Mouse (Mus musculus) liver, embryonic 15.5 days (tissue): ENCODE data around the gene Sart3. TPM values are rescaled to one million over a fixed set of nuclear protein-coding genes. Genes with fewer than 3 reads are reported as not detected.

ENCODE experiments used
- ATAC-seq: fragments of 200-750 bp; cut with Nextera tagmentation; 2 replicates; pipeline ENCODE4 v1.8.0; 2017; ENCODE audit warnings: moderate number of reproducible peaks, mild to moderate bottlenecking, moderate library complexity; ENCODE audit not compliant: insufficient read depth
- H3K27ac ChIP-seq: fragments of 300-500 bp; sonication (generic); replicated peaks from 2 replicates; pipeline ENCODE4 v1.5.1; 2015; ENCODE audit warnings: mild to moderate bottlenecking, inconsistent platforms
- H3K27me3 ChIP-seq: fragments of 300-500 bp; sonication (generic); 2 replicates; pipeline ENCODE4 v1.6.1; 2015; ENCODE audit warnings: mild to moderate bottlenecking, inconsistent platforms
- H3K36me3 ChIP-seq: fragments of 300-500 bp; sonication (generic); replicated peaks from 2 replicates; pipeline ENCODE4 v1.6.1; 2015; ENCODE audit warnings: moderate library complexity, mild to moderate bottlenecking, inconsistent platforms
- H3K4me1 ChIP-seq: fragments of 300-500 bp; sonication (generic); replicated peaks from 2 replicates; pipeline ENCODE4 v1.6.1; 2015; ENCODE audit warnings: inconsistent platforms
- H3K4me2 ChIP-seq: fragments of 300-500 bp; sonication (generic); 2 replicates; pipeline ENCODE4 v1.6.1; 2015; ENCODE audit warnings: moderate library complexity, mild to moderate bottlenecking, inconsistent platforms
- H3K4me3 ChIP-seq: fragments of 300-500 bp; sonication (generic); replicated peaks from 2 replicates; pipeline ENCODE4 v1.5.1; 2015; ENCODE audit warnings: mild to moderate bottlenecking, inconsistent platforms
- H3K9ac ChIP-seq: fragments of 300-500 bp; sonication (generic); 2 replicates; pipeline ENCODE4 v1.6.1; 2015; ENCODE audit warnings: moderate library complexity, mild to moderate bottlenecking, inconsistent platforms
- H3K9me3 ChIP-seq: fragments of 300-500 bp; sonication (generic); replicated peaks from 2 replicates; pipeline ENCODE4 v1.6.1; 2016; ENCODE audit warnings: inconsistent platforms
- WGBS: fragments of 180-500 bp; shearing (Covaris S2); methylation state at CpG from one replicate; pipeline ENCODE4 v1.1.7; 2015; ENCODE audit warnings: mixed read lengths; ENCODE audit not compliant: insufficient replicate concordance; 5-methylcytosine and 5-hydroxymethylcytosine counted together
- polyA plus RNA-seq: library from polyadenylated mRNA; unstranded; fragments of >200 nt; fragmentation: Nextera tagmentation; extraction: Ambion mirVana; gene quantifications from 2 replicates; pipeline ENCODE4 v1.2.1, GENCODE M21; 2015

Sart3 gene
- polyA plus RNA-seq, 1 experiment from 2014 or later, result 17.5 TPM

- no peak overlapping the region for H3K9ac ChIP-seq
Measured at GRCm38 (mm10) chr5:113734376-113734775, 37.9 kb downstream of the Sart3 start.

GRCm38 (mm10) chr5:113732182-113732581, 40.1 kb downstream of the Sart3 start:
- Histone ChIP-seq H3K9ac (no peak overlapping the region), H3K27me3 (no peaks in the 10 kb centered on the region), H3K4me2 (no peak overlapping the region), H3K4me1 (peaks cover 22% of the 10 kb centered on the region), H3K4me3 (no peak overlapping the region), H3K9me3 (no peaks in the 10 kb centered on the region), H3K27ac (no peak overlapping the region), H3K36me3 (no peaks in the 10 kb centered on the region)
- no peak for ATAC-seq
- WGBS, result 22% methylated on average over 6 of the region's 6 CpGs

More at GRCm38 (mm10) chr5:113734376-113734775, 37.9 kb downstream of the Sart3 start:
- Histone ChIP-seq H3K36me3 (peaks cover 17% of the 10 kb centered on the region), H3K27me3 (no peaks in the 10 kb centered on the region), H3K4me3 (no peak overlapping the region), H3K9me3 (no peaks in the 10 kb centered on the region), H3K4me1 (peaks cover 25% of the 10 kb centered on the region), H3K4me2 (peak overlapping the region; percentile 90), H3K27ac (peak overlapping the region; percentile 88)
- WGBS, result 67% methylated on average over 5 of the region's 5 CpGs
- no peak for ATAC-seq

- Histone ChIP-seq H3K4me2 (no peak overlapping the region), H3K4me1 (peaks cover 12% of the 10 kb centered on the region), H3K27ac (no peak overlapping the region), H3K9me3 (no peaks in the 10 kb centered on the region), H3K27me3 (no peaks in the 10 kb centered on the region), H3K9ac (no peak overlapping the region), H3K4me3 (no peak overlapping the region), H3K36me3 (no peaks in the 10 kb centered on the region)
- ATAC-seq, result no peak
- WGBS, result 76% methylated on average over 7 of the region's 7 CpGs
Measured at GRCm38 (mm10) chr5:113731174-113731573, 41.1 kb downstream of the Sart3 start.

GRCm38 (mm10) chr5:113730641-113731121, 41.6 kb downstream of the Sart3 start:
- no peak overlapping the region for H3K4me3 ChIP-seq
- H3K9ac ChIP-seq, result no peak overlapping the region
- no peaks in the 10 kb centered on the region for H3K9me3 ChIP-seq
- H3K27me3 ChIP-seq, result no peaks in the 10 kb centered on the region
- no peak overlapping the region for H3K4me2 ChIP-seq
- no peak for ATAC-seq
- no peaks in the 10 kb centered on the region for H3K36me3 ChIP-seq
- H3K27ac ChIP-seq, result no peak overlapping the region
- 56% methylated on average over 7 of the region's 7 CpGs for WGBS
- H3K4me1 ChIP-seq, result peaks cover 10% of the 10 kb centered on the region

GRCm38 (mm10) chr5:113728691-113729090, 43.6 kb downstream of the Sart3 start:
- no peaks in the 10 kb centered on the region for H3K9me3 ChIP-seq
- no peak for ATAC-seq
- H3K36me3 ChIP-seq, result no peaks in the 10 kb centered on the region
- no peak overlapping the region for H3K27ac ChIP-seq
- 57% methylated on average over 7 of the region's 7 CpGs for WGBS
- H3K27me3 ChIP-seq, result peaks cover 8% of the 10 kb centered on the region; the same call in 1 of the 2 replicates
- no peak overlapping the region for H3K9ac ChIP-seq
- no peak overlapping the region for H3K4me2 ChIP-seq
- no peak overlapping the region for H3K4me3 ChIP-seq
- H3K4me1 ChIP-seq, result no peaks in the 10 kb centered on the region

GRCm38 (mm10) chr5:113728011-113728410, 44.3 kb downstream of the Sart3 start:
- ATAC-seq, result no peak
- H3K27me3 ChIP-seq, result peaks cover 10% of the 10 kb centered on the region; the same call in 1 of the 2 replicates
- no peaks in the 10 kb centered on the region for H3K4me1 ChIP-seq
- no peaks in the 10 kb centered on the region for H3K36me3 ChIP-seq
- WGBS, result 57% methylated on average over 7 of the region's 7 CpGs
- H3K9ac ChIP-seq, result no peak overlapping the region
- H3K4me3 ChIP-seq, result no peak overlapping the region
- no peaks in the 10 kb centered on the region for H3K9me3 ChIP-seq
- H3K4me2 ChIP-seq, result no peak overlapping the region
- H3K27ac ChIP-seq, result no peak overlapping the region

GRCm38 (mm10) chr5:113727238-113727637, 45.1 kb downstream of the Sart3 start:
- 46% methylated on average over 12 of the region's 12 CpGs for WGBS
- H3K4me1 ChIP-seq, result no peaks in the 10 kb centered on the region
- no peaks in the 10 kb centered on the region for H3K36me3 ChIP-seq
- no peak for ATAC-seq
- no peak overlapping the region for H3K9ac ChIP-seq
- no peaks in the 10 kb centered on the region for H3K9me3 ChIP-seq
- no peak overlapping the region for H3K4me3 ChIP-seq
- H3K4me2 ChIP-seq, result no peak overlapping the region
- H3K27ac ChIP-seq, result no peak overlapping the region
- H3K27me3 ChIP-seq, result peaks cover 10% of the 10 kb centered on the region; the same call in 1 of the 2 replicates

GRCm38 (mm10) chr5:113726618-113727017, 45.7 kb downstream of the Sart3 start:
- no peak for ATAC-seq
- H3K9me3 ChIP-seq, result no peaks in the 10 kb centered on the region
- 53% methylated on average over 6 of the region's 6 CpGs for WGBS
- no peak overlapping the region for H3K4me3 ChIP-seq
- H3K4me2 ChIP-seq, result no peak overlapping the region
- no peaks in the 10 kb centered on the region for H3K4me1 ChIP-seq
- H3K9ac ChIP-seq, result no peak overlapping the region
- no peaks in the 10 kb centered on the region for H3K36me3 ChIP-seq
- H3K27me3 ChIP-seq, result peaks cover 10% of the 10 kb centered on the region; the same call in 1 of the 2 replicates
- no peak overlapping the region for H3K27ac ChIP-seq

- H3K9me3 ChIP-seq, result no peaks in the 10 kb centered on the region
- H3K9ac ChIP-seq, result no peak overlapping the region
- ATAC-seq, result no peak
- no peak overlapping the region for H3K4me3 ChIP-seq
- peaks cover 10% of the 10 kb centered on the region; the same call in 1 of the 2 replicates for H3K27me3 ChIP-seq
- H3K36me3 ChIP-seq, result no peaks in the 10 kb centered on the region
- H3K4me1 ChIP-seq, result no peaks in the 10 kb centered on the region
- WGBS, result 48% methylated on average over 12 of the region's 12 CpGs
- no peak overlapping the region for H3K27ac ChIP-seq
- H3K4me2 ChIP-seq, result no peak overlapping the region
Measured at GRCm38 (mm10) chr5:113725417-113725816, 46.9 kb downstream of the Sart3 start.

GRCm38 (mm10) chr5:113724446-113724845, 47.9 kb downstream of the Sart3 start, which contains the start of gene 1700069L16Rik:
1700069L16Rik (minus strand) TSS chr5:113724772.
- Histone ChIP-seq H3K36me3 (no peaks in the 10 kb centered on the region), H3K4me3 (no peak within 1 kb of the TSS), H3K9me3 (no peaks in the 10 kb centered on the region), H3K4me1 (no peaks in the 10 kb centered on the region), H3K9ac (no peak within 1 kb of the TSS), H3K4me2 (no peak within 1 kb of the TSS), H3K27ac (no peak within 1 kb of the TSS), H3K27me3 (peaks cover 10% of the 10 kb centered on the region; the same call in 1 of the 2 replicates)
- 6% methylated on average over 15 of the region's 15 CpGs for WGBS
- no peak for ATAC-seq

GRCm38 (mm10) chr5:113723567-113724237, 48.6 kb downstream of the Sart3 start:
- no peak for ATAC-seq
- Histone ChIP-seq H3K4me1 (no peaks in the 10 kb centered on the region), H3K9me3 (no peaks in the 10 kb centered on the region), H3K4me3 (no peak overlapping the region), H3K4me2 (no peak overlapping the region), H3K36me3 (no peaks in the 10 kb centered on the region), H3K27me3 (peaks cover 10% of the 10 kb centered on the region; the same call in 1 of the 2 replicates), H3K27ac (no peak overlapping the region), H3K9ac (no peak overlapping the region)
- WGBS, result 25% methylated on average over 8 of the region's 8 CpGs
